Mouse (Mus musculus): Measurements from ENCODE around the gene Ehhadh.

Gene Ehhadh

DNA sequence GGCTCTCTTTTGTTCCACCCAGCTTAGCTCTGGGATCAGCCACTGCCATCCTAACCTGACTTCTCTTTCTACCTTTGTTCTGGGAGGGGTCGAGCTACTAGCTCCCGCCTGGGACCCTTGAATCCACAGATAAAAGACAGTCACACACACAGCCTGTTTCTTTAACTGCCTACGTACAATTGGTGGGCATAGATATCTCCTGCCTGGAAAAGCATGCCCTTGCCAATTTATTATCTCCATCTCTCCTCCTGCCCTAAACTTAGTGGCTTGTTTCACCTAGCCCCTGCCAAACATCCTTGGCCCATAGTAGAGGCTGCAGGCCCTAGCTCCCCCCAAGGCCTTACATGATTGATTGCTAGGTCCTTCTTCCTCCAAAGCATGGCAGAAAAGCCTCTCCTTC lies 46.1 kb downstream of the Ehhadh start:
- intact Hi-C loops (cut with DNase I): no loop called here

DNA sequence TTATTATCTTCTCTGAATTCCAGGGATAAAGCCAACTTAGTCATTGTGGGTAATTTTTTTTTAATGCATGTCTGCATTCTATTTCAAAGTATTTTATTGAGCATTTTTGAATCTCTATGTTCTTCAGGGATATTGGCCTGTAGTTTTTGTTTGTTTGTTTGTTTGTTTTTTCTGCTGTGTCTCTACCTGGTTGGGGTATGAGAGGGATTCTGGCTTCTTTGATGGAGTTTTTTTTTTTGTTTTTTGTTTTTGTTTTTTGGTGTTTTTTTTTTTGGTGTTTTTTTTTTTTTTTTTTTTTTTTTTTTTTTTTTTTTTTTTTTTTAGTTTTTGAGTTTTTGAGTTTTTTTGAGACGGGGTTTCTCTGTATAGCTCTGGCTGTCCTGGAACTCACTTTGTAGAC lies 52.0 kb downstream of the Ehhadh start:
- intact Hi-C loops (cut with DNase I): no loop called here

DNA sequence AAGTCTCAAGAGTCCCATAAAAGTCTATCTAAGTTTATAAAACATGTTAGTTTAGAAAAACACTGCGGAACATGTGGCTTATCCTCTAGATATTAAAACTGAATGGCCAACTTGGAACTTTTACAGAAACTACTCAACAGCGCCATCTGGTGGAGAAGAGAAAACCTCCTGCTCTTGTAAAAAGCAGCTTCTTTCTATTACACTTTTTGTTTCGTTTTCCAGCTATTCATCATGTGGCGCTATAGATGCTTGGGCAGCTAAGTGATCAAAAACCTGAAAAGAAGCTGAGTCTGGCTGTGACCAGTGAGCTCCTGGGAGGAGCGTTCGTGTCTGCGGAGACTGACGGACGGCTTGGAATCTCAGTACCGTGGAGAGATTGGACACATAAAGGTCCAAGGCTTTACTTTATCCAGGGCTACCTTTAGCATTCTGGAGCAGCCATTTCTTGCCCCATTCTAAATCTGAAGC lies 59.7 kb downstream of the Ehhadh start:
- intact Hi-C loops (cut with DNase I): loop anchor here (2.0 to 5.0 kb wide), 2 partner anchors 113 to 241 kb away; no protein-coding TSS in a partner anchor

DNA sequence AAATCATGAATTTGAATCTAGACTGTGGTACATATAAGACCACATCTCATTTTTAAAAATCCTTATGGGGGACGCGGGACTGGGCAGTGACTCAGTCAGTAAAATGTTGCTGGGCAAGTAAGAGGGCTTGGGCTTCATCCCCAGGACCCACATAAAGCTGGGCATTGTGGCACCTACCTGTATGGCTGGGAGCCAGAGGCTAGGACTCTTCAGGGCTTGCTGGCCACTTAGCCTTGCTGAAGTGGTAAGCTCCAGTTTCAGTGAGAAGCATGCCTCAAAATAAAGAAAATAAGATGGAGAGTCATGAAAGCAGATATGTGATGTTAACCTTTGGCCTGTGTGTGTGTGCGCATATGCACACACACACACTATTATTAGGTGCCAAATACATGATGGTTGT lies 60.2 kb downstream of the Ehhadh start:
- intact Hi-C loops (cut with DNase I): loop anchor here (5.0 kb wide), 1 partner anchor 240 kb away; no protein-coding TSS in a partner anchor

DNA sequence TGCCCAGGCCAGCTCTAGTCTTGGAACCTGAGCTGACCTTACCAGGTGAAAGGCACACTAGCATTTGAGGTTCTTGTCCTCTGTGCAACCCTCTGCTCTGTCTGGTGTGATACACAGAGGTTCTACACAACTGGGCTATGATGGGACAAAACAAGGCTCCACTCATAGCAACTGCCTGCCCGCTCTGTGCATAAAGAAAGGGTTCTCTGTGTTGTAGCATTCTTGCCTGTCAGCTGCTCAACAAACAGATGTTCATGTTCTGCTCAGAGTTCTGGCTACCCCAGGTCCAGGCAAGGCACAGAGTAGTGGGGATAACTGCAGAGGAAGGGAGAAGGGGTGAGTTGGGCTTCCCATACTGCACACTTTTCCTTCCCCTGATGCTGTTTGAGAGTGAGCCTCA lies 63.3 kb downstream of the Ehhadh start:
- intact Hi-C loops (cut with DNase I): no loop called here

DNA sequence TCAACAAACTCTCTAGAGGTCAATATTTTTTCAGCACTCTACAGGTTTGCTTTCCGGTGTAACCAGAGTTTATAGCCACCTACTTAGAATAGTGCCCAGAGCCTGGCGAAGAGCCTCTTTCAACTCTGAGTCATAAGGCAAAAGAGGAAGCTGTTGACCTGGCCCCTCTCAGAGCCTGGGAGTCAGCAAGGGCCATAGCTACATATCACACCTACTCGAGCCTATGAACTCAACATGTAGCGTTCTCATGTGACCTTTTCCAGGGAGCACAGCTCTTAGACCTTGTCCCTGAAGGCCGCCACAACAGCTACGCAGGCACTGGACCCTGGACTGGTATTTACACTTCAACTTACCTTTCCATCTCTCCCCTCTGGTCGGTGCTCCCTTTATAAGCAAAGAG lies 67.8 kb downstream of the Ehhadh start:
- intact Hi-C loops (cut with DNase I): no loop called here

DNA sequence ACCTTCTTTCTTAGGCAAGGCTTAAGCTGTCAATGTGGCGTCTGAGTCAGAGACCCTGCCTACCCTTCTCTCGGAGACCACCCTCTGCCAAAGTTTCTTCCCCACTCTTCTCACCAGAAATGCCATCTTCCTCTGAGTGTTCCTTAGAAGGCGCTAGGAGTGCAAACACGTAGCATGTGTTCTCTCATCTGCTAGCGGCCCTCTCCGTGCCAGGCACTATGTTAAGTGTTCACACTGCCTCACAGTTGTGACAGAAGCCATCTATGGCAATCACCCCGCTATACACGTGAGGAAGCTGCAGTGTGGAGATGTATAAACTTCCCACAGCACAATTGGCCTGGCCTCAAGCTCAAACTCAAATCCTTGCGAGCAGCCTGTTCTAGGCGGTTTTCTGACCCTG lies 73.1 kb downstream of the Ehhadh start:
- intact Hi-C loops (cut with DNase I): no loop called here
